Mouse (Mus musculus) embryonic facial prominence, embryonic 10.5 days (tissue): ENCODE results near the gene Lhb. TPM values are rescaled to one million over a fixed set of nuclear protein-coding genes. Genes with fewer than 3 reads are reported as not detected.
"Not testable (repeated sequence)": the region's sequence is repeated elsewhere in the genome, so short reads cannot be mapped to it uniquely, and the experiment has no call there.

ENCODE experiments used
- DNase-seq: peaks from one replicate; pipeline ENCODE4 v3.0.0-alpha.2; 2017; ENCODE audit warnings: low spot score
- H3K27ac ChIP-seq: fragments of 300-500 bp; sonication (generic); replicated peaks from 2 replicates; pipeline ENCODE4 v1.5.1; 2016; ENCODE audit warnings: mild to moderate bottlenecking
- H3K27me3 ChIP-seq: fragments of 300-500 bp; sonication (generic); replicated peaks from 2 replicates; pipeline ENCODE4 v1.6.1; 2016; ENCODE audit warnings: low read depth, mild to moderate bottlenecking; ENCODE audit not compliant: poor library complexity, severe bottlenecking
- H3K36me3 ChIP-seq: fragments of 300-500 bp; sonication (generic); replicated peaks from 2 replicates; pipeline ENCODE4 v1.6.1; 2016; ENCODE audit warnings: mild to moderate bottlenecking, moderate library complexity
- H3K4me1 ChIP-seq: fragments of 300-500 bp; sonication (generic); 2 replicates; pipeline ENCODE4 v1.6.1; 2016
- H3K4me3 ChIP-seq: fragments of 300-500 bp; sonication (generic); 2 replicates; pipeline ENCODE4 v1.5.1; 2016; ENCODE audit warnings: mild to moderate bottlenecking, moderate library complexity
- H3K9me3 ChIP-seq: fragments of 300-500 bp; sonication (generic); 2 replicates; pipeline ENCODE4 v1.6.1; 2016; ENCODE audit warnings: mild to moderate bottlenecking
- WGBS: fragments of 180-500 bp; shearing (Covaris S2); methylation state at CpG from one replicate; pipeline ENCODE4 v1.1.7; 2016; 5-methylcytosine and 5-hydroxymethylcytosine counted together
- polyA plus RNA-seq: library from polyadenylated mRNA; unstranded; fragments of >200 nt; fragmentation: Nextera tagmentation; extraction: Ambion mirVana; gene quantifications from 2 replicates; pipeline ENCODE4 v1.2.1, GENCODE M21; 2016

Lhb gene
- polyA plus RNA-seq, 1 experiment from 2014 or later = 0.70 TPM

- Histone ChIP-seq H3K27ac (peak within 1 kb of the TSS; percentile 96), H3K4me1 (peaks cover 43% of the 10 kb centered on the region), H3K4me3 (peak within 1 kb of the TSS; percentile 88), H3K36me3 (peaks cover 85% of the 10 kb centered on the region)
- under 1% methylated on average over 37 of the region's 37 CpGs for WGBS
- DNase-seq = peak; percentile 98
- H3K9me3 ChIP-seq, H3K27me3 ChIP-seq: not testable (repeated sequence)
These were observed 39.0 kb downstream of the Lhb start, which contains the start of gene Ftl1 for GRCm38 (mm10) chr7:45459564-45460140. Gene Ftl1, minus strand, starts transcription at chr7:45459884.

- no peaks in the 10 kb centered on the region for H3K9me3 ChIP-seq
- H3K36me3 ChIP-seq = peaks cover 85% of the 10 kb centered on the region
- 76% methylated on average over 7 of the region's 7 CpGs for WGBS
- no peak for DNase-seq
- peak overlapping the region; percentile 96 for H3K27ac ChIP-seq
- peak overlapping the region; percentile 88 for H3K4me3 ChIP-seq
- no peaks in the 10 kb centered on the region for H3K27me3 ChIP-seq
- H3K4me1 ChIP-seq = peaks cover 47% of the 10 kb centered on the region
These were observed 39.8 kb downstream of the Lhb start for GRCm38 (mm10) chr7:45460377-45460776.

- peak overlapping the region; percentile 88 for H3K4me3 ChIP-seq
- H3K27me3 ChIP-seq = no peaks in the 10 kb centered on the region
- H3K36me3 ChIP-seq = peaks cover 84% of the 10 kb centered on the region
- peak; percentile 65 for DNase-seq
- peak overlapping the region; percentile 96 for H3K27ac ChIP-seq
- H3K4me1 ChIP-seq = peaks cover 52% of the 10 kb centered on the region
- no peaks in the 10 kb centered on the region for H3K9me3 ChIP-seq
- 33% methylated on average over 13 of the region's 13 CpGs for WGBS
These were observed 40.3 kb downstream of the Lhb start for GRCm38 (mm10) chr7:45460860-45461314.

GRCm38 (mm10) chr7:45461326-45461725 is 40.7 kb downstream of the Lhb start:
- Histone ChIP-seq H3K27me3 (no peaks in the 10 kb centered on the region), H3K36me3 (peaks cover 79% of the 10 kb centered on the region), H3K9me3 (no peaks in the 10 kb centered on the region), H3K27ac (peak overlapping the region; percentile 96), H3K4me1 (peaks cover 57% of the 10 kb centered on the region), H3K4me3 (peak overlapping the region; percentile 88)
- peak; percentile 46 for DNase-seq
- 50% methylated on average over 5 of the region's 5 CpGs for whole genome bisulfite sequencing

GRCm38 (mm10) chr7:45461781-45462180 is 41.2 kb downstream of the Lhb start:
- 92% methylated on average over 4 of the region's 4 CpGs for WGBS
- Histone ChIP-seq H3K27ac (peak overlapping the region; percentile 96), H3K9me3 (no peaks in the 10 kb centered on the region), H3K27me3 (no peaks in the 10 kb centered on the region), H3K4me3 (no peak overlapping the region), H3K4me1 (peaks cover 54% of the 10 kb centered on the region), H3K36me3 (peaks cover 75% of the 10 kb centered on the region)
- DNase-seq = no peak

- WGBS = 86% methylated on average over 4 of the region's 4 CpGs
- peaks cover 69% of the 10 kb centered on the region for H3K36me3 ChIP-seq
- H3K9me3 ChIP-seq = no peaks in the 10 kb centered on the region
- H3K27me3 ChIP-seq = no peaks in the 10 kb centered on the region
- H3K4me3 ChIP-seq = no peak overlapping the region
- H3K27ac ChIP-seq = no peak overlapping the region
- no peak for DNase-seq
- peaks cover 53% of the 10 kb centered on the region for H3K4me1 ChIP-seq
These were observed 41.7 kb downstream of the Lhb start for GRCm38 (mm10) chr7:45462325-45462724.

GRCm38 (mm10) chr7:45462868-45463267 is 42.2 kb downstream of the Lhb start:
- H3K4me1 ChIP-seq = peaks cover 50% of the 10 kb centered on the region
- 79% methylated on average over 4 of the region's 4 CpGs for WGBS

GRCm38 (mm10) chr7:45463987-45464778 is 43.6 kb downstream of the Lhb start:
- H3K27me3 ChIP-seq = no peaks in the 10 kb centered on the region
- WGBS = 96% methylated on average over 7 of the region's 7 CpGs
- H3K36me3 ChIP-seq = peaks cover 54% of the 10 kb centered on the region

More at GRCm38 (mm10) chr7:45462868-45463267, 42.2 kb downstream of the Lhb start:
- not testable (repeated sequence) for DNase-seq, H3K27me3 ChIP-seq, H3K4me3 ChIP-seq, H3K27ac ChIP-seq, H3K9me3 ChIP-seq
- H3K36me3 ChIP-seq = peaks cover 64% of the 10 kb centered on the region

GRCm38 (mm10) chr7:45465112-45465511 is 44.5 kb downstream of the Lhb start:
- no peak for DNase-seq
- peaks cover 54% of the 10 kb centered on the region for H3K36me3 ChIP-seq
- H3K4me3 ChIP-seq = peak overlapping the region; percentile 86; the same call in 1 of the 2 replicates
- H3K27ac ChIP-seq = no peak overlapping the region
- WGBS = 96% methylated on average over 12 of the region's 12 CpGs
- no peaks in the 10 kb centered on the region for H3K27me3 ChIP-seq
- peaks cover 40% of the 10 kb centered on the region for H3K4me1 ChIP-seq
- no peaks in the 10 kb centered on the region for H3K9me3 ChIP-seq

More at GRCm38 (mm10) chr7:45463987-45464778, 43.6 kb downstream of the Lhb start:
- no peak for DNase-seq
- Histone ChIP-seq H3K27ac (no peak overlapping the region), H3K4me3 (no peak overlapping the region), H3K9me3 (no peaks in the 10 kb centered on the region), H3K4me1 (peaks cover 43% of the 10 kb centered on the region)

- Histone ChIP-seq H3K9me3 (no peaks in the 10 kb centered on the region), H3K27me3 (no peaks in the 10 kb centered on the region), H3K4me1 (peaks cover 35% of the 10 kb centered on the region), H3K27ac (peak overlapping the region; percentile 91; the same call in 1 of the 2 replicates), H3K36me3 (peaks cover 52% of the 10 kb centered on the region), H3K4me3 (peak overlapping the region; percentile 86)
- DNase-seq = no peak
- 84% methylated on average over 9 of the region's 9 CpGs for WGBS
These were observed 44.9 kb downstream of the Lhb start for GRCm38 (mm10) chr7:45465549-45465948.

GRCm38 (mm10) chr7:45466283-45467089 is 45.9 kb downstream of the Lhb start, which contains the start of gene Bax:
Gene Bax, minus strand, starts transcription at chr7:45466898.
- WGBS = under 1% methylated on average over 58 of the region's 58 CpGs
- peaks cover 42% of the 10 kb centered on the region for H3K36me3 ChIP-seq

GRCm38 (mm10) chr7:45467090-45467670 is 46.6 kb downstream of the Lhb start:
- H3K36me3 ChIP-seq = peaks cover 36% of the 10 kb centered on the region
- H3K9me3 ChIP-seq = no peaks in the 10 kb centered on the region
- WGBS = 31% methylated on average over 7 of the region's 7 CpGs
- H3K27ac ChIP-seq = peak overlapping the region; percentile 91
- no peaks in the 10 kb centered on the region for H3K27me3 ChIP-seq
- peaks cover 21% of the 10 kb centered on the region for H3K4me1 ChIP-seq
- H3K4me3 ChIP-seq = peak overlapping the region; percentile 86
- no peak for DNase-seq

More at GRCm38 (mm10) chr7:45466283-45467089, 45.9 kb downstream of the Lhb start, which contains the start of gene Bax:
- Histone ChIP-seq H3K27me3 (no peaks in the 10 kb centered on the region), H3K4me1 (peaks cover 26% of the 10 kb centered on the region), H3K9me3 (no peaks in the 10 kb centered on the region), H3K4me3 (peak within 1 kb of the TSS; percentile 86), H3K27ac (peak within 1 kb of the TSS; percentile 91)
- peak; percentile 97 for DNase-seq
